Mouse (Mus musculus) heart, postnatal 4 days (tissue): ENCODE measurements around the gene Grin3a. TPM values are rescaled to one million over a fixed set of nuclear protein-coding genes. Genes with fewer than 3 reads are reported as not detected.
"Not testable (repeated sequence)": the region's sequence is repeated elsewhere in the genome, so short reads cannot be mapped to it uniquely, and the experiment has no call there.

ENCODE experiments used
- DNase-seq: peaks from one replicate; pipeline ENCODE4 v3.0.0; 2021
- total RNA-seq, 2 experiments: library from RNA; stranded (reverse); gene quantifications; 2 replicates each; pipeline ENCODE4 v1.2.3; 2021

Gene Grin3a
- total RNA-seq, 2 experiments from 2014 or later = 0.19 to 0.25 TPM

- no peak for DNase-seq
Observed at GRCm38 (mm10) chr4:49680171-49680875, 165.2 kb downstream of the Grin3a start.

DNA sequence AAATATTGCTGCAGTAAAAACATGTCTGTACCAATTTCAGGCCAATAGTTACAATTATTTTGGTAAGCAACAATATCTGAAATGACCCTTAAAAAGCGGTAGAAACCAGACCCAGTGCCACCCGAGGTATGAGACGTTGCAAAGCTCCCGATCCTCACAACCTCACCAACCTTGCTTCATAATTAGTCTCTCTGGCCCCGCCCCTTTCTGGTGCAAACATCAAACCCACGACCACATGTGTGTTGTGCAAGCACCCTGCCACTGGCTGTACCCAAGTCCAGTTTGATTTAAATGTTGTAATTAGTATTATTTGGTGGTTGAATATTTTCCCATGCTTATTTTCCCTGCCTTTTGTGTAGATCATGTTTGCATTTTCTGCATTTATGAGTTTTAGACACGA, 168.8 kb downstream of the Grin3a start:
- no peak for DNase-seq

- DNase-seq = no peak
Observed at GRCm38 (mm10) chr4:49676071-49676470, 169.5 kb downstream of the Grin3a start.

DNA sequence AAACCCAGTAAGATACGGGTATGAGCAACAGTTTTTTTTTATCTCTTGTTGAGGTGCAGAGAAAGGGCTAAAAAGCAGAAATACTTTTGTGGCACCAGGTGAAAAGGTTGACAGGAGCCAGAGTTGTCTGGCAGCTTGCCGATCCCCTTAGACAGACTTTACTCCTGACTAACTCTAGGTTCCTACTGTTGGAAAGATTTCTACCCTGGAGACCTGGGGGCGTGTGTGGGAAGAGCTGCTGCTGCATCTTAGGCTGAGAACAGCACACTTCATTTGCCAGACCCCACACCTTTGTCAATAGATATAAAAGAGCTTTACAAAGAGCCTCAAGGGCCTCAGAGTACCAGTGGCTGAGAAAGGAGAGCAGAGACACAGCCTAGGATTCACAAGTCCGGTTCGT, 180.7 kb downstream of the Grin3a start:
- no peak for DNase-seq

- DNase-seq = no peak
Observed at GRCm38 (mm10) chr4:49662231-49662630, 183.3 kb downstream of the Grin3a start.

DNA sequence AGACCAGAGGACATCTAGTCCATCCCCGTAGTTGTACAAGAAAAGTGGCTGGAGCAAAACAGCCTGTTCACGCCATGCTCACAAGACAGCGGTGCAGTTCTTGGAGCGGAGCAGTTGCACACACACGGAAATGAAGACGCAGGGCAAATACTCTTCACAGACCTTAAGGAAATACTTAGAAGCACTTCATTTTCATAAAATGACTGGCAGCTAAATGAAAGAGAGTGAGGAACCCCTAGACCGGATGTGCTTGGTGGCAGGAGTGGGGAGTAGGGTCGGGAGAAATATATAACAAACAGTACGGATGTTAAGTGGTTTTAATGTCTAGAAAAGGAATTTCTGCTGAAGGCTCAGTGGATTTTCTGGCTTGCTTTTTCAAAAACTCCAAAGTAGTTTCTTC, 183.9 kb downstream of the Grin3a start:
- no peak for DNase-seq

DNA sequence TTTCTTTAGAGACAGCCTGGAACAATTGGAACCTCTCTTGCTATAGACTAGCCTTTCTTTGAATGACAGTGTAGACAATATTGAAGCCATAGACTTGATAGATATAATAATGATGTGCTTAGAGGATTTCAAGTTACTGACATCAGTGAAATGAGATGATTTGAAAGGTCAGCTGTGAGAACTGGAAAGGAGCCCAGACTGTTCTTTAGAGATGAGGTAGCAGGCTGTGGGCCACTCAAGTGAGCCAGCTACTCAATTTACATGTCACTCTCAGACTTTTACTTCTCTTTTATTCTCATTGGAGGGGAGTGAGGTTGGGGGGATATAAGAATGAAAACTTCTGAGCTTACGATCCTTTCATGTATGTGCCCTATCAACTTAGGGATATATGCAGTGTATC, 186.1 kb downstream of the Grin3a start:
- no peak for DNase-seq

- no peak for DNase-seq
Observed at GRCm38 (mm10) chr4:49639913-49640312, 205.6 kb downstream of the Grin3a start.

GRCm38 (mm10) chr4:49637821-49638220, 207.7 kb downstream of the Grin3a start:
- DNase-seq = no peak

DNA sequence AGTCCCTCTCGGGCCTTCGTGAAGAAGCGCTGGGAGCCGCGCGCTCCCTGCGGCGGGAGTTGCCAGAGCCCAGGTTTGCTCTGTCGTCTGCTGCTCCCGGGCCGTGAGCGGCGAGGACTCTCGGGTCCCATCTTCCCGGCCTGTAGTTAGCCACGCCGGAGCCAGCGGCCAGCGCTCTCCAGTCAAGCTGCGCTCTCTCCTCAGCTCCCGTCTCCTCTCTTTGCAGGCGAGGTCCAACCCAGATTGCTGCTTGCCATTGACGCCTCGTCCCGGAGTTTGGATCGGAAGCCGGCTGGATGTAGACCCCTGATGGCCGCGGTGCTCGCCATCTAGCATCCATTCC, 213.4 kb downstream of the Grin3a start:
- no peak for DNase-seq

GRCm38 (mm10) chr4:49631319-49632138, 214.0 kb downstream of the Grin3a start, which contains the start of gene Rnf20:
Rnf20 (plus strand) TSS chr4:49632006.
- peak; percentile 97 for DNase-seq

- no peak for DNase-seq
Observed at GRCm38 (mm10) chr4:49628941-49629340, 216.6 kb downstream of the Grin3a start.

DNA sequence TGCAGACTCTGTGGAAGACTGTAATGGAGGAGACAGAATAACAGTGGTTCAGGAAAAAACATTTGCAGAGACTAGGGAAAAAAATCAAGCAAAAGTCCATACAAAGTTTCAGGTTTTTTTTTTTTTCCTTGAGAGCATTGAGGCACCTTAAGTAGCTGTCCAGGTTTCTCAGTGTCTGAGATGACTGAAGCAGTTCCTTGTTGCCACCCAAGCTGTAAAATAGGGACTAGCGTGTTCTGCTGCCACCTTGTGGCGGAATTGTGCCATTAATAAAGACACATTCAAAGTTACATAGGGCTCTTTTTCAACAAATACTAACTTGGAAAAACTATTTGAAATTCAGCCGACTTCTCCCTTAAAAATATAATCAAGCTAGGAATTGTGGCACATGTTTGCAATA, 218.6 kb downstream of the Grin3a start:
- peak; percentile 83 for DNase-seq

DNA sequence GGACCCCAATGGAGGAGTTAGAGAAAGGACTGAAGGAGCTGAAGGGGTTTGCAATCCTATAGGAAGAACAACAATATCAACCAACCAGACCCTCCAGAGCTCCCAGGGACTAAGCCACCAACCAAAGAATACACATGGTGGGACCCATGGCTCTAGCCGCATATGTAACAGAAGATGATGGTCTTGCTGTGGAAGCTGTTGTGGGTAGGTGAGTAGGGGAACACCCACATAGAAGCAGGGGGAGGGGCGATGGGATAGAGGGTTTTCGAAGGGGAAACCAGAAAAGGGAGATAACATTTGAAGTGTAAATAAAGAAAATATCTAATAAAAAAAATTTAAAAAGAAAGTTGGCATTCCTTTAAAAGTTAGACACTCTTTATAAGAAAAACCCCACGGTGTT, 220.6 kb downstream of the Grin3a start:
- DNase-seq = not testable (repeated sequence)

DNA sequence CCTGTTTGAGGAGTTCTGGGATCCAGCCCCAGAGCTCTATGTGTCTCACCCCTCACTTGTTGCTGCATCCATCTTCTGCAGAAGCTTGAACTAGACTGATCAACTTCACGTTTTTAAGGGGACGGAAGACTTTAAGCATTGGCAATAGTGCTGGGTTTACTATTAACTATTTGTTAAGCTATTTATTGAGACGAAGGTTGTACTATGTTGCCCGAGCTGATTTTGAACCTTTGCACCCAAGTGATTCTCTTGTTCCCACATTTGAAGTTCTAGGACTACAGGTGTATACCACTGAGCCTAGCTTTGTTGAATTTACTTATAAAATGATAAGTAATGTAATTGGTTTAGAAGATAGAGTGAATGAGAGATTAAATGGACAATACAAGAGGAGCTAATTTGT, 221.6 kb downstream of the Grin3a start:
- DNase-seq = no peak

GRCm38 (mm10) chr4:49622272-49622671, 223.3 kb downstream of the Grin3a start:
- DNase-seq = no peak

DNA sequence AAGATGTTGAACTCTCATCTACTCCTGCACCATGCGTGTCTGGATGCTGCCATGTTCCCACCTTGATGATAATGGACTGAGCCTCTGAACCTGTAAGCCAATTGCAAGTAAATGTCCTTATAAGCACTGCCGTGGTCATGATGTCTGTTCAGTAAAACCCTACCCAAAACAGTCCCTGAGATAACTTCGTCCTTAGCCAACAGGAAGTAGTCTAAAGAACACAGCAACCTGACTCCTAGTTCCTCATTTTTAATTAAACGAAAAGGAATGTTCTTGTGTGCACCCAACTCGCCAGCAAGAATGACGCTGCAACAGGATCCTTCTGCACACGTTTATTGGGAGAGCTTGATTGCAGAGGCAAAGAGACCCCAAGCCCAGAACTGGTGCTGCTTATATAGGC, 225.7 kb downstream of the Grin3a start:
- not testable (repeated sequence) for DNase-seq

- DNase-seq = no peak
Observed at GRCm38 (mm10) chr4:49616924-49617323, 228.6 kb downstream of the Grin3a start.

Other genes with a start within 250 kb of the Grin3a start
- 10 to 100 TPM; 44.3 to 48.3 TPM for gene Tmem246, start 247.9 kb downstream of the Grin3a start, total RNA-seq
- gene Rnf20, start 213.7 kb downstream of the Grin3a start, total RNA-seq = 10 to 100 TPM; 37.2 to 40.5 TPM
- gene Ppp3r2, start 163.7 kb downstream of the Grin3a start, total RNA-seq = not detected